Mouse (Mus musculus): ENCODE data around the gene Ep300. TPM values are rescaled to one million over a fixed set of nuclear protein-coding genes. Genes with fewer than 3 reads are reported as not detected.
"Not testable (repeated sequence)": the region's sequence is repeated elsewhere in the genome, so short reads cannot be mapped to it uniquely, and the experiment has no call there.

Gene Ep300
- polyA plus RNA-seq, 1 experiment from 2014 or later: 9.9 TPM

GRCm38 (mm10) chr15:81694891-81695290, 109.7 kb downstream of the Ep300 start:
- peaks cover 24% of the 10 kb centered on the region for H3K27me3 ChIP-seq (replicated peaks; ENCODE audit: control insufficient read depth, insufficient read depth, low read length)
- peaks cover 8% of the 10 kb centered on the region for H3K4me1 ChIP-seq (ENCODE audit: control insufficient read depth, insufficient read depth, low read length)
- 28% methylated on average over 19 of the region's 19 CpGs for WGBS
- H3K9me3 ChIP-seq (ENCODE audit: control insufficient read depth, low read length): no peaks in the 10 kb centered on the region
- peak overlapping the region; percentile 99 for H3K4me2 ChIP-seq (ENCODE audit: low read depth, low read length)
- peak overlapping the region; percentile 75 for H3K9ac ChIP-seq (ENCODE audit: low read depth, low read length)
- H3K27ac ChIP-seq (ENCODE audit: low read length): no peak overlapping the region
- peak overlapping the region; percentile 60 for H3K4me3 ChIP-seq (ENCODE audit: low read length)
- ATAC-seq: no peak
- H3K36me3 ChIP-seq (ENCODE audit: control insufficient read depth, insufficient read depth, low read length): no peaks in the 10 kb centered on the region

- H3K4me2 ChIP-seq (ENCODE audit: low read depth, low read length): no peak within 1 kb of the TSS
- no peak within 1 kb of the TSS for H3K4me3 ChIP-seq (ENCODE audit: low read length)
- no peak for ATAC-seq
- H3K36me3 ChIP-seq (ENCODE audit: control insufficient read depth, insufficient read depth, low read length): no peaks in the 10 kb centered on the region
- no peak within 1 kb of the TSS for H3K27ac ChIP-seq (ENCODE audit: low read length)
- peaks cover 8% of the 10 kb centered on the region for H3K4me1 ChIP-seq (ENCODE audit: control insufficient read depth, insufficient read depth, low read length)
- H3K27me3 ChIP-seq (replicated peaks; ENCODE audit: control insufficient read depth, insufficient read depth, low read length): peaks cover 24% of the 10 kb centered on the region
- 65% methylated on average over 7 of the region's 7 CpGs for WGBS
- no peak within 1 kb of the TSS for H3K9ac ChIP-seq (ENCODE audit: low read depth, low read length)
- H3K9me3 ChIP-seq (ENCODE audit: control insufficient read depth, low read length): no peaks in the 10 kb centered on the region
Observed at GRCm38 (mm10) chr15:81697175-81697574, 112.0 kb downstream of the Ep300 start, which contains the start of gene Chadl. Gene Chadl (minus strand): TSS chr15:81697287.

- Histone ChIP-seq H3K4me1 (ENCODE audit: control insufficient read depth, insufficient read depth, low read length) (peaks cover 8% of the 10 kb centered on the region), H3K4me2 (ENCODE audit: low read depth, low read length) (no peak overlapping the region), H3K27ac (ENCODE audit: low read length) (no peak overlapping the region), H3K4me3 (ENCODE audit: low read length) (no peak overlapping the region), H3K9ac (ENCODE audit: low read depth, low read length) (no peak overlapping the region), H3K9me3 (ENCODE audit: control insufficient read depth, low read length) (no peaks in the 10 kb centered on the region), H3K27me3 (replicated peaks; ENCODE audit: control insufficient read depth, insufficient read depth, low read length) (peaks cover 17% of the 10 kb centered on the region), H3K36me3 (ENCODE audit: control insufficient read depth, insufficient read depth, low read length) (no peaks in the 10 kb centered on the region)
- WGBS: 42% methylated on average over 3 of the region's 3 CpGs
- no peak for ATAC-seq
Observed at GRCm38 (mm10) chr15:81697847-81698246, 112.7 kb downstream of the Ep300 start.

- H3K4me2 ChIP-seq (ENCODE audit: low read depth, low read length): no peak overlapping the region
- 68% methylated on average over 2 of the region's 2 CpGs for WGBS
- H3K36me3 ChIP-seq (ENCODE audit: control insufficient read depth, insufficient read depth, low read length): no peaks in the 10 kb centered on the region
- no peak overlapping the region for H3K9ac ChIP-seq (ENCODE audit: low read depth, low read length)
- H3K9me3 ChIP-seq (ENCODE audit: control insufficient read depth, low read length): no peaks in the 10 kb centered on the region
- H3K4me1 ChIP-seq (ENCODE audit: control insufficient read depth, insufficient read depth, low read length): peaks cover 5% of the 10 kb centered on the region
- no peak for ATAC-seq
- H3K27ac ChIP-seq (ENCODE audit: low read length): no peak overlapping the region
- peaks cover 10% of the 10 kb centered on the region for H3K27me3 ChIP-seq (replicated peaks; ENCODE audit: control insufficient read depth, insufficient read depth, low read length)
- H3K4me3 ChIP-seq (ENCODE audit: low read length): no peak overlapping the region
Observed at GRCm38 (mm10) chr15:81698532-81698931, 113.4 kb downstream of the Ep300 start.

GRCm38 (mm10) chr15:81700161-81700560, 115.0 kb downstream of the Ep300 start:
- Histone ChIP-seq H3K9ac (ENCODE audit: low read depth, low read length) (no peak overlapping the region), H3K27ac (ENCODE audit: low read length) (no peak overlapping the region), H3K27me3 (replicated peaks; ENCODE audit: control insufficient read depth, insufficient read depth, low read length) (no peaks in the 10 kb centered on the region), H3K36me3 (ENCODE audit: control insufficient read depth, insufficient read depth, low read length) (peaks cover 7% of the 10 kb centered on the region; the same call in 1 of the 2 replicates), H3K4me3 (ENCODE audit: low read length) (no peak overlapping the region), H3K9me3 (ENCODE audit: control insufficient read depth, low read length) (no peaks in the 10 kb centered on the region), H3K4me1 (ENCODE audit: control insufficient read depth, insufficient read depth, low read length) (no peaks in the 10 kb centered on the region), H3K4me2 (ENCODE audit: low read depth, low read length) (no peak overlapping the region)
- no peak for ATAC-seq
- whole genome bisulfite sequencing: 56% methylated on average over 2 of the region's 2 CpGs

GRCm38 (mm10) chr15:81700601-81701000, 115.5 kb downstream of the Ep300 start:
- no peaks in the 10 kb centered on the region for H3K4me1 ChIP-seq (ENCODE audit: control insufficient read depth, insufficient read depth, low read length)
- ATAC-seq: no peak
- H3K27ac ChIP-seq (ENCODE audit: low read length): no peak overlapping the region
- H3K36me3 ChIP-seq (ENCODE audit: control insufficient read depth, insufficient read depth, low read length): peaks cover 11% of the 10 kb centered on the region; the same call in 1 of the 2 replicates
- no peak overlapping the region for H3K4me3 ChIP-seq (ENCODE audit: low read length)
- no peaks in the 10 kb centered on the region for H3K27me3 ChIP-seq (replicated peaks; ENCODE audit: control insufficient read depth, insufficient read depth, low read length)
- 53% methylated on average over 8 of the region's 8 CpGs for WGBS
- H3K9ac ChIP-seq (ENCODE audit: low read depth, low read length): no peak overlapping the region
- H3K4me2 ChIP-seq (ENCODE audit: low read depth, low read length): no peak overlapping the region
- no peaks in the 10 kb centered on the region for H3K9me3 ChIP-seq (ENCODE audit: control insufficient read depth, low read length)

GRCm38 (mm10) chr15:81701350-81701749, 116.2 kb downstream of the Ep300 start:
- not testable (repeated sequence) for H3K4me3 ChIP-seq (ENCODE audit: low read length); H3K4me2 ChIP-seq (ENCODE audit: low read depth, low read length); H3K9ac ChIP-seq (ENCODE audit: low read depth, low read length); H3K27ac ChIP-seq (ENCODE audit: low read length); ATAC-seq; H3K4me1 ChIP-seq (ENCODE audit: control insufficient read depth, insufficient read depth, low read length); H3K9me3 ChIP-seq (ENCODE audit: control insufficient read depth, low read length); H3K27me3 ChIP-seq (replicated peaks; ENCODE audit: control insufficient read depth, insufficient read depth, low read length)
- peaks cover 17% of the 10 kb centered on the region for H3K36me3 ChIP-seq (ENCODE audit: control insufficient read depth, insufficient read depth, low read length)
- WGBS: 75% methylated on average over 4 of the region's 4 CpGs

Small RNAs within 50 kb of the gene (microRNA-seq; reads per million reads assigned to microRNA genes)
- gene Gm23880: not detected

Other genes with a start within 250 kb of the Ep300 start
- 61.7 and 67.4 TPM in 2 replicates for gene Slc25a17, start 224.5 kb upstream of the Ep300 start, polyA plus RNA-seq (2015; fragmentation: Nextera tagmentation; extraction: Ambion mirVana)
- 154 and 156 TPM in 2 replicates for gene St13, start 185.3 kb upstream of the Ep300 start, polyA plus RNA-seq (2015; fragmentation: Nextera tagmentation; extraction: Ambion mirVana)
- 6.9 and 7.8 TPM in 2 replicates for gene Xpnpep3, start 185.2 kb upstream of the Ep300 start, polyA plus RNA-seq (2015; fragmentation: Nextera tagmentation; extraction: Ambion mirVana)
- gene Dnajb7, start 177.1 kb upstream of the Ep300 start, polyA plus RNA-seq (2015; fragmentation: Nextera tagmentation; extraction: Ambion mirVana): 1.2 and 1.6 TPM in 2 replicates
- 378 and 400 TPM in 2 replicates for gene Rbx1, start 119.1 kb upstream of the Ep300 start, polyA plus RNA-seq (2015; fragmentation: Nextera tagmentation; extraction: Ambion mirVana)
- gene L3mbtl2, start 78.5 kb downstream of the Ep300 start, polyA plus RNA-seq (2015; fragmentation: Nextera tagmentation; extraction: Ambion mirVana): 19.0 and 21.2 TPM in 2 replicates
- gene Chadl, start 111.9 kb downstream of the Ep300 start, polyA plus RNA-seq (2015; fragmentation: Nextera tagmentation; extraction: Ambion mirVana): 1.7 and 2.2 TPM in 2 replicates
- 11.7 and 12.0 TPM in 2 replicates for gene Zc3h7b, start 159.7 kb downstream of the Ep300 start, polyA plus RNA-seq (2015; fragmentation: Nextera tagmentation; extraction: Ambion mirVana)
- gene Rangap1, start 160.2 kb downstream of the Ep300 start, polyA plus RNA-seq (2015; fragmentation: Nextera tagmentation; extraction: Ambion mirVana): 81.1 and 90.4 TPM in 2 replicates
- 12.5 and 14.5 TPM in 2 replicates for gene Tef, start 217.1 kb downstream of the Ep300 start, polyA plus RNA-seq (2015; fragmentation: Nextera tagmentation; extraction: Ambion mirVana)

All from intestine, embryonic 16.5 days (tissue).